Mouse (Mus musculus) retina, postnatal 1 day (tissue): ENCODE measurements at regions not wholly inside any gene's neighbourhood (a gene's known extent, or its start where the extent isn't known, plus 50 kb on each side); places are given as distances from the start of the nearest gene placed in this dataset.
A peak's percentile ranks its signal among the peaks of the same experiment; 100 is the strongest.

Experiments used
- DNase-seq: peaks from one replicate; pipeline ENCODE4 v3.0.0-alpha.2; 2012

GRCm38 (mm10) chr15:61766544-61767094 lies 843.8 kb upstream of the A1bg start:
- no peak for DNase-seq

GRCm38 (mm10) chr15:61753802-61754201 lies 831.0 kb upstream of the A1bg start:
- DNase-seq: no peak

- DNase-seq: no peak
These were observed 800.9 kb upstream of the A1bg start for GRCm38 (mm10) chr15:61723696-61724095.

GRCm38 (mm10) chr15:61718486-61718885 lies 795.7 kb upstream of the A1bg start:
- DNase-seq: no peak

GRCm38 (mm10) chr15:61717216-61717615 lies 794.4 kb upstream of the A1bg start:
- no peak for DNase-seq

GRCm38 (mm10) chr15:61713953-61714352 lies 791.1 kb upstream of the A1bg start:
- DNase-seq: no peak

GRCm38 (mm10) chr15:61708928-61709327 lies 786.1 kb upstream of the A1bg start:
- DNase-seq: peak; percentile 19

- DNase-seq: peak; percentile 29
These were observed 785.1 kb upstream of the A1bg start for GRCm38 (mm10) chr15:61707952-61708351.

- DNase-seq: no peak
These were observed 769.9 kb upstream of the A1bg start for GRCm38 (mm10) chr15:61692679-61693078.

- peak; percentile 65 for DNase-seq
These were observed 767.6 kb upstream of the A1bg start for GRCm38 (mm10) chr15:61690425-61690824.

- no peak for DNase-seq
These were observed 767.1 kb upstream of the A1bg start for GRCm38 (mm10) chr15:61689776-61690397.

- no peak for DNase-seq
These were observed 760.2 kb upstream of the A1bg start for GRCm38 (mm10) chr15:61682968-61683367.

- no peak for DNase-seq
These were observed 747.7 kb upstream of the A1bg start for GRCm38 (mm10) chr15:61670556-61670955.

GRCm38 (mm10) chr15:61660581-61660980 lies 737.8 kb upstream of the A1bg start:
- no peak for DNase-seq

GRCm38 (mm10) chr15:61656951-61657350 lies 734.1 kb upstream of the A1bg start:
- no peak for DNase-seq

GRCm38 (mm10) chr15:61654846-61655245 lies 732.0 kb upstream of the A1bg start:
- no peak for DNase-seq

GRCm38 (mm10) chr15:61653853-61654252 lies 731.0 kb upstream of the A1bg start:
- no peak for DNase-seq

- no peak for DNase-seq
These were observed 696.1 kb upstream of the A1bg start for GRCm38 (mm10) chr15:61618638-61619500.

GRCm38 (mm10) chr15:61610662-61611061 lies 687.9 kb upstream of the A1bg start:
- DNase-seq: no peak

GRCm38 (mm10) chr15:61609656-61610055 lies 686.8 kb upstream of the A1bg start:
- DNase-seq: no peak

- DNase-seq: no peak
These were observed 685.5 kb upstream of the A1bg start for GRCm38 (mm10) chr15:61608301-61608731.

- DNase-seq: no peak
These were observed 676.9 kb upstream of the A1bg start for GRCm38 (mm10) chr15:61599734-61600133.

GRCm38 (mm10) chr15:61596318-61596717 lies 673.5 kb upstream of the A1bg start:
- no peak for DNase-seq

- DNase-seq: no peak
These were observed 666.1 kb upstream of the A1bg start for GRCm38 (mm10) chr15:61588956-61589355.
